Mouse (Mus musculus) kidney, embryonic 15.5 days (tissue): Measurements from ENCODE around the gene Slc16a3. TPM values are rescaled to one million over a fixed set of nuclear protein-coding genes. Genes with fewer than 3 reads are reported as not detected.

Experiments
- ATAC-seq: fragments of 200-750 bp; cut with Nextera tagmentation; replicated peaks from 2 replicates; pipeline ENCODE4 v1.8.0; 2017; ENCODE audit warnings: moderate TSS enrichment; ENCODE audit not compliant: low FRiP score
- H3K27ac ChIP-seq: fragments of 300-500 bp; sonication (generic); 2 replicates; pipeline ENCODE4 v1.5.1; 2015; ENCODE audit warnings: mild to moderate bottlenecking, inconsistent platforms
- H3K27me3 ChIP-seq: fragments of 300-500 bp; sonication (generic); 2 replicates; pipeline ENCODE4 v1.6.1; 2015; ENCODE audit warnings: inconsistent platforms
- H3K36me3 ChIP-seq: fragments of 300-500 bp; sonication (generic); 2 replicates; pipeline ENCODE4 v1.6.1; 2015; ENCODE audit warnings: inconsistent platforms
- H3K4me1 ChIP-seq: fragments of 300-500 bp; sonication (generic); 2 replicates; pipeline ENCODE4 v1.6.1; 2015; ENCODE audit warnings: inconsistent platforms
- H3K4me2 ChIP-seq: fragments of 300-500 bp; sonication (generic); 2 replicates; pipeline ENCODE4 v1.6.1; 2015; ENCODE audit warnings: moderate library complexity, mild to moderate bottlenecking, inconsistent platforms
- H3K4me3 ChIP-seq: fragments of 300-500 bp; sonication (generic); replicated peaks from 2 replicates; pipeline ENCODE4 v1.5.1; 2015; ENCODE audit warnings: mild to moderate bottlenecking, inconsistent platforms
- H3K9ac ChIP-seq: fragments of 300-500 bp; sonication (generic); 2 replicates; pipeline ENCODE4 v1.6.1; 2015; ENCODE audit warnings: mild to moderate bottlenecking, inconsistent platforms
- H3K9me3 ChIP-seq: fragments of 300-500 bp; sonication (generic); replicated peaks from 2 replicates; pipeline ENCODE4 v1.6.1; 2016; ENCODE audit warnings: inconsistent platforms
- WGBS: fragments of 180-500 bp; shearing (Covaris S2); methylation state at CpG from one replicate; pipeline ENCODE4 v1.1.7; 2015; ENCODE audit warnings: mixed read lengths; 5-methylcytosine and 5-hydroxymethylcytosine counted together
- polyA plus RNA-seq: library from polyadenylated mRNA; unstranded; fragments of >200 nt; fragmentation: Nextera tagmentation; extraction: Ambion mirVana; gene quantifications from 2 replicates; pipeline ENCODE4 v1.2.1, GENCODE M21; 2015

Slc16a3 gene
- polyA plus RNA-seq, 1 experiment from 2014 or later: 66.0 TPM

- WGBS: 76% methylated on average over 4 of the region's 4 CpGs
- Histone ChIP-seq H3K36me3 (peaks cover 68% of the 10 kb centered on the region), H3K27me3 (no peaks in the 10 kb centered on the region), H3K27ac (no peak overlapping the region), H3K4me3 (no peak overlapping the region), H3K4me1 (peaks cover 33% of the 10 kb centered on the region), H3K9ac (no peak overlapping the region), H3K9me3 (no peaks in the 10 kb centered on the region), H3K4me2 (no peak overlapping the region)
- no peak for ATAC-seq
Measured at GRCm38 (mm10) chr11:120984448-120985330, 36.4 kb downstream of the Slc16a3 start.

GRCm38 (mm10) chr11:120987608-120988007 is 39.3 kb downstream of the Slc16a3 start:
- Histone ChIP-seq H3K9me3 (no peaks in the 10 kb centered on the region), H3K27me3 (no peaks in the 10 kb centered on the region), H3K36me3 (peaks cover 41% of the 10 kb centered on the region), H3K4me3 (no peak overlapping the region), H3K4me1 (peaks cover 40% of the 10 kb centered on the region), H3K27ac (no peak overlapping the region), H3K4me2 (no peak overlapping the region), H3K9ac (no peak overlapping the region)
- no peak for ATAC-seq
- WGBS: 78% methylated on average over 3 of the region's 3 CpGs

GRCm38 (mm10) chr11:120988410-120988809 is 40.1 kb downstream of the Slc16a3 start:
- Histone ChIP-seq H3K27me3 (no peaks in the 10 kb centered on the region), H3K4me2 (peak overlapping the region; percentile 80; the same call in 1 of the 2 replicates), H3K36me3 (peaks cover 33% of the 10 kb centered on the region), H3K27ac (no peak overlapping the region), H3K4me1 (peaks cover 40% of the 10 kb centered on the region), H3K9ac (0 out of 2 replicates have a peak overlapping the region, but pooled peaks have one; percentile 95), H3K4me3 (peak overlapping the region; percentile 67; the same call in 1 of the 2 replicates), H3K9me3 (no peaks in the 10 kb centered on the region)
- no peak for ATAC-seq
- WGBS: 78% methylated on average over 4 of the region's 4 CpGs

GRCm38 (mm10) chr11:120989523-120989922 is 41.2 kb downstream of the Slc16a3 start:
- peaks cover 21% of the 10 kb centered on the region for H3K36me3 ChIP-seq
- peak overlapping the region; percentile 95 for H3K9ac ChIP-seq
- no peaks in the 10 kb centered on the region for H3K27me3 ChIP-seq
- peak overlapping the region; percentile 80 for H3K4me2 ChIP-seq
- ATAC-seq: no peak
- H3K4me1 ChIP-seq: peaks cover 40% of the 10 kb centered on the region
- H3K9me3 ChIP-seq: no peaks in the 10 kb centered on the region
- H3K27ac ChIP-seq: peak overlapping the region; percentile 94
- 0% methylated on average over 1 of the region's 1 CpGs for WGBS
- H3K4me3 ChIP-seq: peak overlapping the region; percentile 67

- Histone ChIP-seq H3K27ac (peak overlapping the region; percentile 94), H3K4me1 (peaks cover 36% of the 10 kb centered on the region), H3K36me3 (peaks cover 15% of the 10 kb centered on the region), H3K9ac (peak overlapping the region; percentile 95), H3K27me3 (no peaks in the 10 kb centered on the region), H3K4me2 (peak overlapping the region; percentile 80), H3K9me3 (no peaks in the 10 kb centered on the region), H3K4me3 (peak overlapping the region; percentile 67)
- WGBS: 2% methylated on average over 26 of the region's 35 CpGs
- ATAC-seq: peak; percentile 62
Measured at GRCm38 (mm10) chr11:120990126-120990781, 42.0 kb downstream of the Slc16a3 start.

GRCm38 (mm10) chr11:120990951-120991526 is 42.8 kb downstream of the Slc16a3 start, which contains the start of gene Csnk1d:
Csnk1d (minus strand) TSS chr11:120991330.
- peak within 1 kb of the TSS; percentile 67 for H3K4me3 ChIP-seq
- peak within 1 kb of the TSS; percentile 95 for H3K9ac ChIP-seq
- under 1% methylated on average over 59 of the region's 59 CpGs for WGBS
- peak; percentile 90 for ATAC-seq
- H3K4me1 ChIP-seq: peaks cover 36% of the 10 kb centered on the region
- H3K4me2 ChIP-seq: peak within 1 kb of the TSS; percentile 80
- H3K9me3 ChIP-seq: no peaks in the 10 kb centered on the region
- peaks cover 9% of the 10 kb centered on the region for H3K36me3 ChIP-seq
- peak within 1 kb of the TSS; percentile 94 for H3K27ac ChIP-seq
- no peaks in the 10 kb centered on the region for H3K27me3 ChIP-seq

- Histone ChIP-seq H3K4me3 (peak overlapping the region; percentile 67), H3K36me3 (peaks cover 2% of the 10 kb centered on the region), H3K27ac (peak overlapping the region; percentile 94), H3K9ac (peak overlapping the region; percentile 95), H3K9me3 (no peaks in the 10 kb centered on the region), H3K4me1 (peaks cover 36% of the 10 kb centered on the region), H3K27me3 (no peaks in the 10 kb centered on the region), H3K4me2 (peak overlapping the region; percentile 80)
- ATAC-seq: peak; percentile 20; the same call in 1 of the 2 replicates
- 58% methylated on average over 3 of the region's 3 CpGs for WGBS
Measured at GRCm38 (mm10) chr11:120991791-120992190, 43.5 kb downstream of the Slc16a3 start.

- no peak overlapping the region for H3K9ac ChIP-seq
- no peaks in the 10 kb centered on the region for H3K36me3 ChIP-seq
- no peaks in the 10 kb centered on the region for H3K9me3 ChIP-seq
- H3K27me3 ChIP-seq: no peaks in the 10 kb centered on the region
- WGBS: 95% methylated on average over 3 of the region's 3 CpGs
- ATAC-seq: no peak
- peaks cover 26% of the 10 kb centered on the region for H3K4me1 ChIP-seq
- no peak overlapping the region for H3K4me3 ChIP-seq
- H3K27ac ChIP-seq: no peak overlapping the region
- no peak overlapping the region for H3K4me2 ChIP-seq
Measured at GRCm38 (mm10) chr11:120993080-120993479, 44.8 kb downstream of the Slc16a3 start.

- Histone ChIP-seq H3K36me3 (no peaks in the 10 kb centered on the region), H3K4me2 (no peak overlapping the region), H3K9me3 (no peaks in the 10 kb centered on the region), H3K27me3 (no peaks in the 10 kb centered on the region), H3K9ac (no peak overlapping the region), H3K27ac (no peak overlapping the region), H3K4me1 (peaks cover 21% of the 10 kb centered on the region), H3K4me3 (no peak overlapping the region)
- no peak for ATAC-seq
- WGBS: 89% methylated on average over 5 of the region's 5 CpGs
Measured at GRCm38 (mm10) chr11:120993586-120993985, 45.3 kb downstream of the Slc16a3 start.

GRCm38 (mm10) chr11:120994741-120995140 is 46.5 kb downstream of the Slc16a3 start:
- Histone ChIP-seq H3K27me3 (no peaks in the 10 kb centered on the region), H3K4me1 (peaks cover 9% of the 10 kb centered on the region), H3K27ac (no peak overlapping the region), H3K4me2 (no peak overlapping the region), H3K36me3 (no peaks in the 10 kb centered on the region), H3K9ac (no peak overlapping the region), H3K4me3 (no peak overlapping the region), H3K9me3 (no peaks in the 10 kb centered on the region)
- 67% methylated on average over 6 of the region's 6 CpGs for WGBS
- ATAC-seq: no peak

GRCm38 (mm10) chr11:121001966-121002365 is 53.7 kb downstream of the Slc16a3 start:
- Histone ChIP-seq H3K4me1 (peaks cover 5% of the 10 kb centered on the region; the same call in 1 of the 2 replicates), H3K4me2 (no peak overlapping the region), H3K9me3 (no peaks in the 10 kb centered on the region), H3K9ac (no peak overlapping the region), H3K27ac (no peak overlapping the region), H3K27me3 (no peaks in the 10 kb centered on the region), H3K4me3 (no peak overlapping the region), H3K36me3 (no peaks in the 10 kb centered on the region)
- 33% methylated on average over 4 of the region's 4 CpGs for WGBS
- ATAC-seq: no peak

GRCm38 (mm10) chr11:121004281-121004680 is 56.0 kb downstream of the Slc16a3 start:
- H3K9ac ChIP-seq: no peak overlapping the region
- H3K4me1 ChIP-seq: peaks cover 5% of the 10 kb centered on the region; the same call in 1 of the 2 replicates
- H3K4me3 ChIP-seq: no peak overlapping the region
- H3K27ac ChIP-seq: no peak overlapping the region
- H3K4me2 ChIP-seq: no peak overlapping the region
- no peaks in the 10 kb centered on the region for H3K27me3 ChIP-seq
- H3K9me3 ChIP-seq: no peaks in the 10 kb centered on the region
- H3K36me3 ChIP-seq: no peaks in the 10 kb centered on the region
- WGBS: 67% methylated on average over 5 of the region's 5 CpGs
- ATAC-seq: no peak
